Mouse (Mus musculus) hindbrain, embryonic 15.5 days (tissue): ENCODE measurements around the gene Dab2. TPM values are rescaled to one million over a fixed set of nuclear protein-coding genes. Genes with fewer than 3 reads are reported as not detected.
A peak's percentile ranks its signal among the peaks of the same experiment; 100 is the strongest.

Source experiments
- ATAC-seq: fragments of 200-750 bp; cut with Nextera tagmentation; 2 replicates; pipeline ENCODE4 v1.8.0; 2017; ENCODE audit warnings: low read depth, moderate number of reproducible peaks, moderate TSS enrichment; ENCODE audit not compliant: low FRiP score
- H3K27ac ChIP-seq: fragments of 300-500 bp; sonication (generic); replicated peaks from 2 replicates; pipeline ENCODE4 v1.5.1; 2015; ENCODE audit warnings: mild to moderate bottlenecking, inconsistent platforms
- H3K27me3 ChIP-seq: fragments of 300-500 bp; sonication (generic); 2 replicates; pipeline ENCODE4 v1.6.1; 2015; ENCODE audit warnings: control low read depth, inconsistent platforms
- H3K36me3 ChIP-seq: fragments of 300-500 bp; sonication (generic); 2 replicates; pipeline ENCODE4 v1.6.1; 2015; ENCODE audit warnings: control low read depth, inconsistent platforms
- H3K4me1 ChIP-seq: fragments of 300-500 bp; sonication (generic); replicated peaks from 2 replicates; pipeline ENCODE4 v1.6.1; 2015; ENCODE audit warnings: control low read depth, inconsistent platforms
- H3K4me2 ChIP-seq: fragments of 300-500 bp; sonication (generic); 2 replicates; pipeline ENCODE4 v1.6.1; 2015; ENCODE audit warnings: moderate library complexity, mild to moderate bottlenecking, inconsistent platforms
- H3K4me3 ChIP-seq: fragments of 300-500 bp; sonication (generic); 2 replicates; pipeline ENCODE4 v1.5.1; 2015; ENCODE audit warnings: mild to moderate bottlenecking, inconsistent platforms
- H3K9ac ChIP-seq: fragments of 300-500 bp; sonication (generic); 2 replicates; pipeline ENCODE4 v1.6.1; 2015; ENCODE audit warnings: inconsistent platforms
- H3K9me3 ChIP-seq: fragments of 300-500 bp; sonication (generic); 2 replicates; pipeline ENCODE4 v1.6.1; 2016; ENCODE audit warnings: control low read depth, inconsistent platforms
- WGBS: fragments of 180-500 bp; shearing (Covaris S2); methylation state at CpG from one replicate; pipeline ENCODE4 v1.1.7; 2015; 5-methylcytosine and 5-hydroxymethylcytosine counted together
- polyA plus RNA-seq: library from polyadenylated mRNA; unstranded; fragments of >200 nt; fragmentation: Nextera tagmentation; extraction: Ambion mirVana; gene quantifications from 2 replicates; pipeline ENCODE4 v1.2.1, GENCODE M21; 2015

Dab2 gene
- polyA plus RNA-seq, 1 experiment from 2014 or later, result 20.3 TPM

DNA sequence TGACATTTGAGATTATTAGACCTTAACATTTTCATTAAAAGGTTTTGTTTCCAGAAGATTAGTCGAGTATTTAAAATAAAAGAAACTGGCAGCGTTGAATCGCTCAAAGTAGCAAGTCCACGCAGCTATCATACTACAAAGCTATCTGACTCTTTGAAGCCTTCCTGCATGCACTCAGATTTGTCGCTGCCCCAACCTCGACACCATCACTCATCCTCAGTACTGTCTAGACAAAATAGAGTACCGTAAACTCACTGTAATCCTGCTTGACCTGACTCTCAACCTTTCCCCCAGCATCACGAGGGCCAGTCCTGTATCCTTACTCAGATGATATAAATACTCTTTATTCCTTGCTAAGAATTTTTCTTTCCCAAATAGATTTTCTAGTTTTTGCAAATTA, 100.5 kb downstream of the Dab2 start:
- Histone ChIP-seq H3K9me3 (no peaks in the 10 kb centered on the region), H3K27me3 (no peaks in the 10 kb centered on the region), H3K9ac (no peak overlapping the region), H3K4me1 (no peaks in the 10 kb centered on the region), H3K27ac (no peak overlapping the region), H3K4me2 (no peak overlapping the region), H3K4me3 (no peak overlapping the region), H3K36me3 (no peaks in the 10 kb centered on the region)
- WGBS, result 85% methylated on average over 8 of the region's 8 CpGs
- ATAC-seq, result no peak

GRCm38 (mm10) chr15:6402433-6402832, 102.8 kb downstream of the Dab2 start:
- ATAC-seq, result no peak
- H3K9me3 ChIP-seq, result no peaks in the 10 kb centered on the region
- no peaks in the 10 kb centered on the region for H3K4me1 ChIP-seq
- no peaks in the 10 kb centered on the region for H3K27me3 ChIP-seq
- no peak overlapping the region for H3K4me2 ChIP-seq
- H3K36me3 ChIP-seq, result no peaks in the 10 kb centered on the region
- WGBS, result 74% methylated on average over 2 of the region's 2 CpGs
- H3K27ac ChIP-seq, result no peak overlapping the region
- no peak overlapping the region for H3K4me3 ChIP-seq
- H3K9ac ChIP-seq, result no peak overlapping the region

DNA sequence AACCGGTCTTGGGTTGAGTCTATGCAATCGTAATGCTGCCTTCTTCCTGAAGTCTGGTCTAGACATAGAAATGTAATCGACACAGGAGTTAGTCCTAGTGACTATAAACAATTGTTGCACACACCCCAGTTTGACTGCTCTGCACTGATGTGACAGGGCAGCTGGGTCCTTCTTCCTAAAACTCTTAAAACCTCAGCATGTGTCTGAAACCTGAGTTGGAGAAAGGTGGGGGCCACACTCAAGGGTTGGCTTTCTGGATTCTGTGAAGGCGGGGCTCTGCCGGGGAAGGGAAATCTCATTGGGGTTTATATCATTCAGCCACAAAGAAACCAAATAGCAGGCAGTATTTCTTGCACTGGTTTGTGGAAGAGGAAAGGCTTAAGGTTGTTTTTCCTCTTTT, 104.6 kb downstream of the Dab2 start:
- H3K27me3 ChIP-seq, result no peaks in the 10 kb centered on the region
- H3K36me3 ChIP-seq, result no peaks in the 10 kb centered on the region
- H3K4me3 ChIP-seq, result no peak overlapping the region
- H3K4me1 ChIP-seq, result no peaks in the 10 kb centered on the region
- H3K9me3 ChIP-seq, result no peaks in the 10 kb centered on the region
- no peak overlapping the region for H3K4me2 ChIP-seq
- 90% methylated on average over 5 of the region's 5 CpGs for WGBS
- no peak overlapping the region for H3K9ac ChIP-seq
- ATAC-seq, result no peak
- H3K27ac ChIP-seq, result no peak overlapping the region

GRCm38 (mm10) chr15:6406771-6407170, 107.2 kb downstream of the Dab2 start:
- no peak overlapping the region for H3K9ac ChIP-seq
- no peak for ATAC-seq
- H3K27ac ChIP-seq, result no peak overlapping the region
- no peaks in the 10 kb centered on the region for H3K36me3 ChIP-seq
- H3K27me3 ChIP-seq, result no peaks in the 10 kb centered on the region
- H3K4me2 ChIP-seq, result no peak overlapping the region
- H3K4me3 ChIP-seq, result no peak overlapping the region
- H3K9me3 ChIP-seq, result no peaks in the 10 kb centered on the region
- H3K4me1 ChIP-seq, result no peaks in the 10 kb centered on the region
- WGBS, result 86% methylated on average over 6 of the region's 6 CpGs

GRCm38 (mm10) chr15:6409031-6409430, 109.4 kb downstream of the Dab2 start:
- WGBS, result 92% methylated on average over 8 of the region's 8 CpGs
- ATAC-seq, result no peak

DNA sequence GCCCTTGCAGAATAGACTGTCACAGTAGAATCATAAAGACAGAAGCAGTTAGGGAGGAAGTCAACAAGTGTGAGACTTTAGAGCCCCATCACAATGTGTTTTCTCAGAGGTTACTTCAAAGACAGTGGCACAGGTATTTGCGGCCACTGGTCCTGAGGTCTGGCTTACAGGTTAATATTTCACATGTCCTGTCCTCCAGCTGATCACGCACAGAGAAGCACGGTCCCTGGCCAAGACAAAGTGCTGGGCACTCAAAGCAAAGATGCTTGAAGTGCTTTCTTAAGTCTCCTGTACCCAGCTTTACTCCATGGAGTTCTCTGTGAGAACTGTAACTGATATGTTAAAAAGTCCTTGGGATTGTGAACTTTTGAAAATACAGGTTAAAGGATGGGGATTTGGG, 110.6 kb downstream of the Dab2 start:
- WGBS, result 97% methylated on average over 3 of the region's 3 CpGs
- Histone ChIP-seq H3K27me3 (no peaks in the 10 kb centered on the region), H3K36me3 (no peaks in the 10 kb centered on the region)

More at GRCm38 (mm10) chr15:6409031-6409430, 109.4 kb downstream of the Dab2 start:
- H3K4me2 ChIP-seq, result no peak overlapping the region
- H3K27me3 ChIP-seq, result no peaks in the 10 kb centered on the region
- no peak overlapping the region for H3K9ac ChIP-seq
- no peaks in the 10 kb centered on the region for H3K36me3 ChIP-seq
- no peaks in the 10 kb centered on the region for H3K4me1 ChIP-seq
- H3K27ac ChIP-seq, result no peak overlapping the region
- no peak overlapping the region for H3K4me3 ChIP-seq
- no peaks in the 10 kb centered on the region for H3K9me3 ChIP-seq

DNA sequence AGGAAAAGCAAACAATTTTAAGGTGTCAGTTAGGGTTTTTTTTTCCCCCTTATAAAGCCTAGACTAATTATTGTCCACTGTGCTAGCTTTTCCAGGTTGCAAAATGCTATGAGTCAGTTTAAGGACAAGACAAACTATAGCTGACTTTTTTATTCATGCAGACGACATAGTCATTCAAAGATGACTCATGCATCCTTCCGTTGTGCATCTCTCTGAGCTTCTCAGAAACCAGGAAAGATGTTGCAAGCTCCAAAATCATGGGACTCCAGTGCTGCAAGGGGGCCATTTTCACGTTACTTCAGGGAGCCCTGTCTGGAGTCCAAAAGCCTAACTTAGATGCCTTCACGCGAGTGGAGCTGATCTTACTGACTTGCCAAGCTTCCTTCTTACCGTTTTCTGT, 111.7 kb downstream of the Dab2 start:
- Histone ChIP-seq H3K9me3 (no peaks in the 10 kb centered on the region), H3K4me1 (no peaks in the 10 kb centered on the region), H3K4me3 (no peak overlapping the region), H3K36me3 (no peaks in the 10 kb centered on the region), H3K27ac (no peak overlapping the region), H3K4me2 (no peak overlapping the region), H3K9ac (no peak overlapping the region), H3K27me3 (no peaks in the 10 kb centered on the region)
- 89% methylated on average over 6 of the region's 6 CpGs for WGBS
- ATAC-seq, result no peak

More for the DNA sequence above, 110.6 kb downstream of the Dab2 start:
- Histone ChIP-seq H3K4me1 (no peaks in the 10 kb centered on the region), H3K27ac (no peak overlapping the region), H3K4me3 (no peak overlapping the region), H3K9ac (no peak overlapping the region), H3K4me2 (no peak overlapping the region), H3K9me3 (no peaks in the 10 kb centered on the region)
- no peak for ATAC-seq

GRCm38 (mm10) chr15:6415317-6415716, 115.7 kb downstream of the Dab2 start:
- Histone ChIP-seq H3K9ac (no peak overlapping the region), H3K27me3 (no peaks in the 10 kb centered on the region), H3K9me3 (no peaks in the 10 kb centered on the region), H3K4me3 (no peak overlapping the region), H3K4me1 (no peaks in the 10 kb centered on the region), H3K4me2 (no peak overlapping the region), H3K27ac (no peak overlapping the region), H3K36me3 (no peaks in the 10 kb centered on the region)
- no peak for ATAC-seq
- 94% methylated on average over 5 of the region's 5 CpGs for WGBS

DNA sequence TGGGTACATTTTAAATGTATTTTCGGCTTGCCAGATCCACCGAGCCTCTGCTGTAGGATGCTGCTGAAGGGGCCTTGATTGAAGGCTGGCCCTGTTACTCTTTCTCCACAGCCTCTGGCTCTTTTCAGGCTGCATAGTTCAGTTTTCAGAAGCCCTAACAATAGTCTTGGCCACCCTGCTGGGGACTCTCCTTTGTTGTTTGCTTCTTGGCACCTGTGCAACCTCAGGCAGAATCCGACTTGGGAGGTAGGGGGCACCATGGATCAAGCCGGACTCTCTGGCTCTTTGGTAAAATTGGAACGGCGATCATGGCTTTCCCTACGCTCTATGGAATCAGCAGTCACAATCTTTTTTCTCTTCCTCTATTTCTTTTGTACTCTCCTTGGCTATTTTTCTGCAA, 132.2 kb downstream of the Dab2 start:
- H3K27ac ChIP-seq, result peak overlapping the region; percentile 38; the same call in 1 of the 2 replicates
- peak; percentile 63 for ATAC-seq
- 43% methylated on average over 7 of the region's 7 CpGs for WGBS

DNA sequence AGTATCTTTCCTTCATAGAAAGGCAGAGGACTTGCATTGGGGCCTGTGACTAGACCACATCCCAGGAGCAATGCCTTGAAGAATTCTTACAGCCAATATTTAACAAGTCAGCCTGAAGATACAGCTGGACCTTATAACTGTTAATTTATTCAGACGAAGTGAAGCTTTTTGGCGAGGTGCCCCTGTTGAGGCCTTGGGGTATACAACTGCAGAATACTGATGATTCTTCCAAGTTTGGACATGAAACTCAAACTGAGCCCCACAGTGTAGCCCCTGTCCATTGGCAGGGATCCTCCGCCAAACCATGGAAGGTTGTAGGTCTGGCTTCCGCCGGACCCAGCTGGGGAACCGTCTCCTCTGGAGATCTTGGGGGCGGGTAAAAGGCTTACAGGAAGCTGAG, 132.8 kb downstream of the Dab2 start:
- Histone ChIP-seq H3K36me3 (no peaks in the 10 kb centered on the region), H3K9ac (no peak overlapping the region), H3K27ac (peak overlapping the region; percentile 51; the same call in 1 of the 2 replicates), H3K4me1 (no peaks in the 10 kb centered on the region), H3K4me2 (no peak overlapping the region), H3K9me3 (no peaks in the 10 kb centered on the region), H3K27me3 (no peaks in the 10 kb centered on the region), H3K4me3 (no peak overlapping the region)
- WGBS, result 71% methylated on average over 7 of the region's 7 CpGs
- peak; percentile 89 for ATAC-seq

More for the DNA sequence above, 132.2 kb downstream of the Dab2 start:
- Histone ChIP-seq H3K36me3 (no peaks in the 10 kb centered on the region), H3K27me3 (no peaks in the 10 kb centered on the region), H3K4me2 (no peak overlapping the region), H3K9me3 (no peaks in the 10 kb centered on the region), H3K4me1 (no peaks in the 10 kb centered on the region), H3K9ac (no peak overlapping the region), H3K4me3 (no peak overlapping the region)

- WGBS, result 94% methylated on average over 7 of the region's 7 CpGs
- no peak overlapping the region for H3K27ac ChIP-seq
- H3K9me3 ChIP-seq, result no peaks in the 10 kb centered on the region
- H3K27me3 ChIP-seq, result no peaks in the 10 kb centered on the region
- no peak overlapping the region for H3K4me2 ChIP-seq
- ATAC-seq, result no peak
- no peaks in the 10 kb centered on the region for H3K36me3 ChIP-seq
- H3K4me3 ChIP-seq, result no peak overlapping the region
- no peak overlapping the region for H3K9ac ChIP-seq
- no peaks in the 10 kb centered on the region for H3K4me1 ChIP-seq
Measured at GRCm38 (mm10) chr15:6435281-6435680, 135.7 kb downstream of the Dab2 start.

DNA sequence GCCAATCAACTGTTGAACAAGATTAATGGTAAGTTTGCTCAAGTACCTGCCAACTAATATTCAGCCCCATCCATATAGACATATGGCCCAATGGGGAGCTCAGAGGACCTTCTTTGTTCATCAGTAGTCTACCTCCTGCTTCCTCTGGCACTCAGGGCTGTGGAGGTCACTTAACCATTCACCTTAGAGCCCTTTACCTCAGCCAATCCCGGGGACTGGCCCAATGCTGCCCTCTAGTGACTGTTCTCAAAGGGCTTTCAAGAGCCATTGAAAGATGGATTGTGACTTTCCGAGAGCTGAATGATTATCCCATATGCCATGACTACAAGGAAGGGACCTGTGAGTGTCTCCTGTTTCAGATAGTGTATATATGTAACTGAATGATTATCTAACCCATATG, 136.2 kb downstream of the Dab2 start:
- Histone ChIP-seq H3K27ac (no peak overlapping the region), H3K9ac (no peak overlapping the region), H3K4me1 (no peaks in the 10 kb centered on the region), H3K27me3 (no peaks in the 10 kb centered on the region), H3K4me3 (no peak overlapping the region), H3K4me2 (no peak overlapping the region), H3K36me3 (no peaks in the 10 kb centered on the region), H3K9me3 (no peaks in the 10 kb centered on the region)
- ATAC-seq, result no peak
- 69% methylated on average over 2 of the region's 2 CpGs for WGBS

DNA sequence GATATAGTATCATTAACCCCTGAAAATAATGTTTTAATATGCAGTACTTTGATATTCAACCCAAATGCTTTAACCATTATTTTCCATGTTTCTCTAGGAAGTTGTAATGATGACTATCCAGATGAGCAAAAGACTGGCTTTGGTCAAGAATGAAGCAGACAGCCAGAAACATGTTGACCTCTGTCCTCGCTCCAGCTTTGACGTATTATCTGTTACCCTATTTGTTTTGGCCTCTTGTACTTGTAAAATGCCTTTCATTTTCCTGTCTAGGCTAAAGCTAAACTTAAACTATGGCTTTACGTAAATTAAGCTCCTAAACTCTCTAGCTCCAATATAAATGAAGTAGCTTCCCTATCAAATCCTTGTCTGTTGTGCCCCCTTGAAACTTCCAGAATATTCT, 139.1 kb downstream of the Dab2 start:
- Histone ChIP-seq H3K4me1 (no peaks in the 10 kb centered on the region), H3K9ac (no peak overlapping the region), H3K4me2 (no peak overlapping the region), H3K4me3 (no peak overlapping the region), H3K9me3 (no peaks in the 10 kb centered on the region), H3K27ac (no peak overlapping the region), H3K36me3 (no peaks in the 10 kb centered on the region), H3K27me3 (no peaks in the 10 kb centered on the region)
- 93% methylated on average over 3 of the region's 3 CpGs for WGBS
- no peak for ATAC-seq
